Mouse (Mus musculus) heart, postnatal 10 days (tissue): ENCODE results near the gene Creb3l4. TPM values are rescaled to one million over a fixed set of nuclear protein-coding genes. Genes with fewer than 3 reads are reported as not detected.

Source experiments
- DNase-seq, 2 experiments: peaks; one replicate each; pipeline ENCODE4 v3.0.0; 2021
- intact Hi-C: fragments of 180-260 bp; cut with DNase I; formaldehyde crosslinking; loops from one replicate; pipeline ENCODE4 v1.15.1; 2025
- total RNA-seq, 2 experiments: library from RNA; stranded (reverse); gene quantifications; 2 replicates each; pipeline ENCODE4 v1.2.3; 2021

Gene Creb3l4
- total RNA-seq, 2 experiments from 2014 or later = 0.26 to 0.45 TPM

GRCm38 (mm10) chr3:90245406-90245805, 2.1 kb upstream of the Creb3l4 start:
- intact Hi-C loops = no loop called here
- DNase-seq = no peak

- intact Hi-C loops = no loop called here
- no peak for DNase-seq
Observed at GRCm38 (mm10) chr3:90241669-90242358, 1.5 kb downstream of the Creb3l4 start.

DNA sequence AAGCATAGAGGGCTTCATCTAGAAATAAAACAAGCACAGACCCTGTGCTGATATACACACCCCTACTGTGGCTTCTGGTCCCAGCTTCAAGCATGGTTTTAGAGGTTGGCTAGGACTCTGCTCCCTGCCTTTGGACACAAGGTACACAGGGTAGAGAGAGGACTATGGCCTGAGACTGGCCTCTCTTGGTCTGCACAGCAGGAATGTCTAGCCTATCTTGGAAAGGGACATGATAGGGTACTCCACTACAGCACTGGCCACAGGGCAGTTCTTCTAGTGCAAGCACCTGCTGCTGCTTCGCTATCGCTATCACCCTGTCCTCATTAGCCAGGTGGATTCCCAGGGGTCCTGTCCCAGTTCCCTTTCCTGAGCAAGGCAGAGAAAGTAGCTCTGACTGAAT, 2.1 kb downstream of the Creb3l4 start:
- intact Hi-C loops = no loop called here

DNA sequence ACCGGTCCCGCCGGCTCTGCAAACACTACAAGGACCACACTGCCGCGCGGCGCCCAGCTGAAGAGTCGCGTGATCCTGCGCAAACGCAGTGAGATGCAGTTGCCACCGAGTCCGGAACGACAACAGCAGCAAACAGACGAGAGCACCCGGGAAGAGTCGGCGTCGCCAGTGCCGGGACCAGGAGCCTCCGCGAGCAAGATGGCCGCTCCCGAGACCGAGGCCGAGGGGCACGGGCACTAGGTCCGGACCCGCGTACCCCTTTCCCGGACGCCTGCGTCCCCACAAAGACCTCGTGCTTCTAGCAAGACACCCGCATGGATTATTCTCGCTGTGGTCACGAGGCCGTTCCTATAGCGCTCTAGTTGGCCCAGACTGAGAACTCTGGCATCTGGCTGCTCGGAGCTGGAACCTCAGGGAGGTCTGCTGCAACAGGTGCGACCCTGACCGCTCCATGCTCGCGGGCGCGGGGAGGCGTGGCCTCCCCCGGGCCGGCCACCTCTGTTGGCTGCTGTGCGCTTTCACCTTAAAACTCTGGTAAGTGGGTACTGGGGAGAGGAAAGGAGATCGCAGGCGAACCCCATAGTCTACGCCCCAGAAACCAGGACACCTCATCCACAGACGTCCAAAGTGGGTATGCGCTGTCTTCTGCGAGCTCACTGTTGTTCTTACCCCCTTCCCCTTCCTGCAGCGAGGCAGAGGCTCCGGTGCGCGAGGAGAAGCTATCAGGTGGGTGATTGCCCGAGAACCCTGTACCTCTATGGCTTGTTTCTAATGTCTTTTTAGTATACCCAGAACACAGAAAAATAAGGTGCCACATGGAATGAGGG, 11.6 kb downstream of the Creb3l4 start, which contains the start of gene Jtb:
Gene Jtb (plus strand): TSS at position 91 of the 827 bp plus-strand sequence.
- intact Hi-C loops = loop anchor here (2.0 kb wide), 1 partner anchor 17 kb away; the partner anchor contains the start of gene Slc39a1
- DNase-seq = peak; percentile 95 to 96

More for the DNA sequence above, 2.1 kb downstream of the Creb3l4 start:
- DNase-seq = no peak

DNA sequence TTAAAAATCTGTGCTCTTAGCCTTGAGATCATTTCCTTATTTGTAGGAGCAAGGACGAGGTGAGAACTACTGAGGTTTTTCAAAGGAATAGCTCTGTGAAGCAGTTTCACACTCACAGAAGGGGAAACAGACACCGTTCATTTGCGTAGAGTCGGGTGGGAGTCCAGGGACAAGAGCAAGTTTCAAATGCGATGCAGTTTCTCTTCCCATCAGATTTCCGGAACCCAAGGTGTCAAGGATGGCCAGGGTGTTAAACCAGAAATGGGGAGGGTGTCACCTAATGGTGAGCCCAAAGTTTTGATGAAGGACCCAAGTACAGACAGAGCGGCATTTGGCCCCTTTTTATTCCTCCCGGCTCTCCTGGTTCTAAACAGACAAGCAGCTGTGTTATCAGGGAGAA, 12.2 kb downstream of the Creb3l4 start:
- no peak for DNase-seq
- intact Hi-C loops = no loop called here

GRCm38 (mm10) chr3:90224331-90224730, 19.0 kb downstream of the Creb3l4 start:
- intact Hi-C loops = no loop called here
- no peak for DNase-seq

DNA sequence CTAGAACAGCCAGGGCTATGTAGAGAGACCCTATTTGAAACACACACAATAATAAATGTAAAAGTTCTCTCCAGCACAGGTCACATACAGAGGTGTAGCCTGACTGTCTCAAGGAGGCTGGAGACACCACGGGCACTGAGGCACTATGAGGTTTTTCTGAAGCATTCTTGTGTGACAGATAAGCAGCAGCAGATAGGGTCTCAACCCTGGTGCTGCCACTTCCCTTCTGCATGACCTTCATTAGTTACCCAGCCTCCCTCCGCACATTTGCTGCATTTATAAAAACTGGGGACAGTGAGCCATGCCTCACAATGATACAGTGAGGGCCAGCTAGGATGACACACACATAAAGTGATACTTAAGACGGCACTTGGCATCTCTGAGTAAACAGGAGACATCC, 20.4 kb downstream of the Creb3l4 start:
- DNase-seq = no peak
- intact Hi-C loops = no loop called here

DNA sequence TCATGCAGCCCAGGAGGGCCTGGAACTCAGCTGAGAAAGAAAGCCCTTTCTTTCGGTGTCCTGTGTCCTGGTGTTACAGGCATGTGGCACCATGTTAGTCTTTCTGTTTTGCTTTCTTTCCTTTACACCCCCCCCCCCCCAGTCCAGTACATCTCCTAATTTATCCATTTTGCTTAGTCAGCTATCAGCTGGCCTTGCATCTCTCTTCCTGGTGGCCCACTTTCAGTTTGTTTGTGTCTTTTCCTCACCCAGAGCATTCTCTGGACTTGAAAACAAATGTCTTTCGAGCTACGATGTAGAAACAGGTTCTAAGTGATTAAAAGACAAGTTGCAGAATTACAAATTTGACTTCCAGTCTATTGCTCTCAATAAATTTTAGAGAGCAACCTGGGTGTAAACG, 20.9 kb downstream of the Creb3l4 start:
- DNase-seq = no peak
- intact Hi-C loops = no loop called here

GRCm38 (mm10) chr3:90221123-90221522, 22.2 kb downstream of the Creb3l4 start:
- peak in 1 of 2 experiments; percentile 12 for DNase-seq
- intact Hi-C loops = loop anchor here (2.0 kb wide), 2 partner anchors 26 to 36 kb away; no protein-coding TSS in a partner anchor

GRCm38 (mm10) chr3:90220531-90220951, 22.8 kb downstream of the Creb3l4 start:
- intact Hi-C loops = loop anchor here (1.0 to 2.0 kb wide), 3 partner anchors 26 to 153 kb away; no protein-coding TSS in a partner anchor
- peak; percentile 87 for DNase-seq

DNA sequence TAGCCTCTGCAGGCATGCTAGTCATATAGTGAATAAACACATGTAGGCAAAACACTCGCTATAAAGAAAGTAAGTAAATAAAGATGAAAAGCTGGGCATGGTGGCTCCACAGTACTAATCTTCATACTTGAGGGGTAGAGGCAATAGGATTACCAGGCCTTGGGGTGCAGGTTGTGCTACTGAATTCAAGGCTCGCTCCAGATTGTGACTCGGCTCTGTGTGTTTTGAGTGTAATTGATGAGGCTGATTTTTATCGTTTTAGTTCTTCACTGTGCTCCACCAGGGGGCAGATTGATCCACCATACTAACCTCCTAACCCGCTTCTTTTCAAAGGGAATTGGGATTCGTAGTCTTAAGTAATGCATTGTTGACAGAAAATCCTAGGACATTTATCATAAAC, 23.2 kb downstream of the Creb3l4 start:
- intact Hi-C loops = loop anchor here (1.0 to 2.0 kb wide), 3 partner anchors 27 to 153 kb away; no protein-coding TSS in a partner anchor

DNA sequence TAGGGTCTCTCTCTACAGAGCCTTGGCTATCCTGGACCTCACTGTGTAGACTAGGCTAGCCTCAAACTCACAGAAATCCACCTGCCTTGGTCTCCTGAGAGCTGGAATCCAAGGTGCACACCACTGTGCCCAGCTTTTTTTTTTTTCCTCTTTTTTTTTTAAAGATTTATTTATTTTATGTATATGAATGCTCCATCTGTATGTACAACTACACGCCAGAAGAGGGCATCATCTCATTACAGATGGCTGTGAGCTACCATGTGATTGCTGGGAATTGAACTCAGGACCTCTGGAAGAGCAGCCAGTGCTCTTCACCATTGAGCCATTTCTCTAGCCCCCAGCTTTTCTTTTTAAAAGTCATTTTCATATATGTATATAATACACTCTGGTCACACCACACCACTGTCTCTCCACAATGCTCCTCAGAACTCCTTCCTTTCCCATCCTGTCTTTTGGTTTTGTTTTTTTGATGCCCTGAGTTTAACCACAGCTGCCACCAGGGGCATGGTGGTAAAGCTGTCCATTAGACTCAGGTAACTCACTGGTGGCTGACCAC, 27.4 kb downstream of the Creb3l4 start:
- intact Hi-C loops = no loop called here
- DNase-seq = no peak

More for the DNA sequence above, 23.2 kb downstream of the Creb3l4 start:
- peak; percentile 54 to 67 for DNase-seq

GRCm38 (mm10) chr3:90213956-90214684, 29.2 kb downstream of the Creb3l4 start:
- intact Hi-C loops = no loop called here
- DNase-seq = peak in 1 of 2 experiments; percentile 33

- intact Hi-C loops = no loop called here
- peak; percentile 95 for DNase-seq
Observed at GRCm38 (mm10) chr3:90213377-90213866, 29.9 kb downstream of the Creb3l4 start, which contains the start of the genes Rps27 and Rab13. Gene Rps27 (minus strand): TSS chr3:90213651. Gene Rab13 (plus strand): TSS chr3:90213695.

GRCm38 (mm10) chr3:90212723-90213122, 30.6 kb downstream of the Creb3l4 start:
- DNase-seq = no peak
- intact Hi-C loops = no loop called here

- DNase-seq = no peak
- intact Hi-C loops = no loop called here
Observed at GRCm38 (mm10) chr3:90211475-90212398, 31.6 kb downstream of the Creb3l4 start.

GRCm38 (mm10) chr3:90209908-90210566, 33.3 kb downstream of the Creb3l4 start:
- intact Hi-C loops = no loop called here

GRCm38 (mm10) chr3:90208662-90209061, 34.6 kb downstream of the Creb3l4 start:
- intact Hi-C loops = no loop called here
- no peak for DNase-seq

More at GRCm38 (mm10) chr3:90209908-90210566, 33.3 kb downstream of the Creb3l4 start:
- no peak for DNase-seq
